Mouse (Mus musculus): ENCODE measurements at regions not wholly inside any gene's neighbourhood (a gene's known extent, or its start where the extent isn't known, plus 50 kb on each side); places are given as distances from the start of the nearest gene placed in this dataset.

DNA sequence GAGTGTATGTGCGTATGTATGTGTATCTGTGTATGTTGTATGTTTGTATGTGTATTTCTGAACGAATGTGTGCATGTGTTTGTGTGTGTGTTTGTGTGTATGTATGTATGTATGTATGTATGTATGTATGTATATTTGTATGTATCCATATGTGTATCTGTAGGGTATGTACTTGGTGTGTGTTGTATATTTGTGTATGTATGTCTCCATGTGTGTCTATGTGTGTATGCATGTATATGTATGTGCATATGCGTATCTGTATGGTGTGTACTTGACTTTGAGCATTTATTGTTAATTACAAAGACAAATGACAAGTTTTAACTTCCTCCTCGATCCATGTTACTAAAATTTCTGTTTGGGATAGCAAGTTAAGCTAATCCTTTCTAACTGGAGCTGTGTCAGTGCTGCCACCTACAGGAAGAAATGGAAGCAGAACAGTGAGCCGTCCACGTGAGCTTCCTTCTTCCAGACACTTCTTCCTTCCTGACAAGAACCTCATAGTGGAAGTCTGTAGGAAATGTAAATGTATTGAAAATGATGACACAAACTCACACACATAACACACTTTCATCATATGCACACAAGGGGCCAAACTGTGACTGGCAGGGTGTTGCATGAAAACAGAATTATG, 268.4 kb upstream of the Rspo3 start:
- Histone ChIP-seq H3K36me3 (ENCODE audit: control insufficient read depth, insufficient read depth, low read length) (no peaks in the 10 kb centered on the region), H3K27ac (ENCODE audit: low read depth, low read length) (no peak overlapping the region), H3K4me3 (ENCODE audit: low read depth, low read length) (no peak overlapping the region), H3K9ac (ENCODE audit: low read depth, low read length) (no peak overlapping the region), H3K9me3 (ENCODE audit: control insufficient read depth, low read length) (no peaks in the 10 kb centered on the region), H3K4me2 (replicated peaks; ENCODE audit: low read depth, low read length) (no peak overlapping the region), H3K4me1 (replicated peaks; ENCODE audit: control insufficient read depth, insufficient read depth, low read length) (no peaks in the 10 kb centered on the region), H3K27me3 (ENCODE audit: control insufficient read depth, insufficient read depth, low read length) (no peaks in the 10 kb centered on the region)
- ATAC-seq (ENCODE audit: low FRiP score): peak; percentile 76
- DNase-seq (ENCODE audit: low spot score): peak; percentile 63
- WGBS: 46% methylated on average over 6 of the region's 6 CpGs

DNA sequence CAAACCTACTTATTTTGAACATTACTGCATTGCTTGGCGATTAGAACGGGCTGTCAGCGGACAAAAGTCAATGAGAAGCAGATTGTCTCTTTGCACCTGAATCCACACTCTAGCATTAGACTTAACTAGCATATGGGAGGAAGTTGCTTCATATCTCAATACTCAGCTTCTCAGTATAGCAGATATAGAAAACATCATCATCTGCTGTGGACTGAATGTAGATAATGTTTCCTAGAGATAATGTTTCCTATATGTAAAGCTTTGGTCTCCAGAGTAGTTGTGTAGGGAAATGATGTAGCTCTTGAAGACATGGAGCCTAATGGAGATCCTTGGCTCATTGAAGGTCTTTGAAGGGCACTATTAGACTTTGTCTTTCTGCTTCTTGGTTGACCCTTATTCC, 267.0 kb upstream of the Rspo3 start:
- Histone ChIP-seq H3K27ac (ENCODE audit: low read depth, low read length) (no peak overlapping the region), H3K27me3 (ENCODE audit: control insufficient read depth, insufficient read depth, low read length) (no peaks in the 10 kb centered on the region), H3K9me3 (ENCODE audit: control insufficient read depth, low read length) (no peaks in the 10 kb centered on the region), H3K4me1 (replicated peaks; ENCODE audit: control insufficient read depth, insufficient read depth, low read length) (no peaks in the 10 kb centered on the region), H3K4me3 (ENCODE audit: low read depth, low read length) (no peak overlapping the region), H3K9ac (ENCODE audit: low read depth, low read length) (no peak overlapping the region), H3K36me3 (ENCODE audit: control insufficient read depth, insufficient read depth, low read length) (no peaks in the 10 kb centered on the region), H3K4me2 (replicated peaks; ENCODE audit: low read depth, low read length) (no peak overlapping the region)
- WGBS: 93% methylated on average over 3 of the region's 3 CpGs
- no peak for ATAC-seq (ENCODE audit: low FRiP score)
- DNase-seq (ENCODE audit: low spot score): no peak

- no peak overlapping the region for H3K9ac ChIP-seq (ENCODE audit: low read depth, low read length)
- no peak overlapping the region for H3K27ac ChIP-seq (ENCODE audit: low read depth, low read length)
- H3K4me1 ChIP-seq (replicated peaks; ENCODE audit: control insufficient read depth, insufficient read depth, low read length): no peaks in the 10 kb centered on the region
- DNase-seq (ENCODE audit: low spot score) (no peak), ATAC-seq (ENCODE audit: low FRiP score) (no peak)
- WGBS: 88% methylated on average over 1 of the region's 1 CpGs
- no peaks in the 10 kb centered on the region for H3K9me3 ChIP-seq (ENCODE audit: control insufficient read depth, low read length)
- H3K27me3 ChIP-seq (ENCODE audit: control insufficient read depth, insufficient read depth, low read length): no peaks in the 10 kb centered on the region
- H3K4me2 ChIP-seq (replicated peaks; ENCODE audit: low read depth, low read length): no peak overlapping the region
- H3K4me3 ChIP-seq (ENCODE audit: low read depth, low read length): no peak overlapping the region
- no peaks in the 10 kb centered on the region for H3K36me3 ChIP-seq (ENCODE audit: control insufficient read depth, insufficient read depth, low read length)
These were observed 259.0 kb upstream of the Rspo3 start for GRCm38 (mm10) chr10:29794663-29795062.

DNA sequence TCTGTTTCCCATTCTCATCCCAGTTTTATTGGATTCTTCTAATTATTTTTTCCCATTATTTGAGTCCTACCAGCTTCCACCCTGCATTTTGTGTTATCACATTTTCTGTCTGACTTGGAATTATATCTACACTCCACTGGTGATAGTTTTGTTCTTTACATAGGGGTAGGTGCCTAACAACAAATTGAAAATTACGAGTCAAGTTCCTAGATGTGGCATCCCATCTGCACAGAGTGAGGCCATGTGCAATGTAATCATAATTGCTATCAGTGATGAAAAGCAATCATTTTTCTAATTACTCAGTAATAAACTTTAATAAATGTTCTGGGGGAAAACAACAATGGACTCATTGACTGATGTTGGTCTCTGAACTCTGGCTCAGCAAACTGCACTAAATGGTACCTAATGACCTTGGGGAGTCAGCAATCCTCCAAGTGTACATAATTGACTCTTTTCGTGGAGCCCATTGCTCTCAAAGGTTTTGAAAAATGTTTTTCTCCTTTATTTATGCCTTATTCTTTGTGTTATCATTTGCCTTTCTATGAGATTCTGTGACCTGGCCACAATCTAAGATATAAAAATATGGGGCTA, 250.6 kb upstream of the Rspo3 start:
- Histone ChIP-seq H3K4me2 (replicated peaks; ENCODE audit: low read depth, low read length) (no peak overlapping the region), H3K27me3 (ENCODE audit: control insufficient read depth, insufficient read depth, low read length) (no peaks in the 10 kb centered on the region), H3K4me3 (ENCODE audit: low read depth, low read length) (no peak overlapping the region), H3K9ac (ENCODE audit: low read depth, low read length) (no peak overlapping the region), H3K9me3 (ENCODE audit: control insufficient read depth, low read length) (no peaks in the 10 kb centered on the region), H3K4me1 (replicated peaks; ENCODE audit: control insufficient read depth, insufficient read depth, low read length) (no peaks in the 10 kb centered on the region), H3K27ac (ENCODE audit: low read depth, low read length) (no peak overlapping the region), H3K36me3 (ENCODE audit: control insufficient read depth, insufficient read depth, low read length) (no peaks in the 10 kb centered on the region)
- no peak for ATAC-seq (ENCODE audit: low FRiP score)
- no peak for DNase-seq (ENCODE audit: low spot score)
- 73% methylated on average over 2 of the region's 2 CpGs for WGBS

GRCm38 (mm10) chr10:29736677-29737076, 201.0 kb upstream of the Rspo3 start:
- DNase-seq (ENCODE audit: low spot score): no peak
- Histone ChIP-seq H3K9ac (ENCODE audit: low read depth, low read length) (no peak overlapping the region), H3K4me1 (replicated peaks; ENCODE audit: control insufficient read depth, insufficient read depth, low read length) (no peaks in the 10 kb centered on the region), H3K27ac (ENCODE audit: low read depth, low read length) (no peak overlapping the region), H3K4me2 (replicated peaks; ENCODE audit: low read depth, low read length) (no peak overlapping the region), H3K4me3 (ENCODE audit: low read depth, low read length) (no peak overlapping the region), H3K36me3 (ENCODE audit: control insufficient read depth, insufficient read depth, low read length) (no peaks in the 10 kb centered on the region), H3K27me3 (ENCODE audit: control insufficient read depth, insufficient read depth, low read length) (no peaks in the 10 kb centered on the region), H3K9me3 (ENCODE audit: control insufficient read depth, low read length) (no peaks in the 10 kb centered on the region)
- WGBS: 78% methylated on average over 3 of the region's 3 CpGs
- no peak for ATAC-seq (ENCODE audit: low FRiP score)

DNA sequence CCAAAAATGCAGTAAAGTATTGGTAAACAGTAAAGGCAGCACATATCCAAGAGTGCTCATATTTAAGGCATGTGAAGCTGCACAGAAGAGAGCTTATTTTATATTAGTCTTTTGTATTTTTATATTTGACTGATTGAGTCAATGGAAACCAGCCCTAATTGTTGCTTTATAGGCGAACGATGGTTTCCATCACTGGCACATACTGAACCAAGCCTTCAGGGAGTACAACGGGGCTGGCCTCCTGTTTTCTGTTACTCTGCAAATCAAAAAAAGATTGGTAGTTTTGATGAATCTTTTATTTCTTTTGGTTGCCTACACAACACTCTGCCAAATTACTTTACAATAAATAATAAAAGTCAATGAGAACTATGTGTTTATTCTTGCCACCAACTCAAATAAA, 189.7 kb upstream of the Rspo3 start:
- Histone ChIP-seq H3K9me3 (ENCODE audit: control insufficient read depth, low read length) (no peaks in the 10 kb centered on the region), H3K36me3 (ENCODE audit: control insufficient read depth, insufficient read depth, low read length) (no peaks in the 10 kb centered on the region), H3K27me3 (ENCODE audit: control insufficient read depth, insufficient read depth, low read length) (no peaks in the 10 kb centered on the region), H3K4me3 (ENCODE audit: low read depth, low read length) (no peak overlapping the region), H3K9ac (ENCODE audit: low read depth, low read length) (no peak overlapping the region), H3K4me2 (replicated peaks; ENCODE audit: low read depth, low read length) (no peak overlapping the region), H3K27ac (ENCODE audit: low read depth, low read length) (no peak overlapping the region), H3K4me1 (replicated peaks; ENCODE audit: control insufficient read depth, insufficient read depth, low read length) (no peaks in the 10 kb centered on the region)
- ATAC-seq (ENCODE audit: low FRiP score) (no peak), DNase-seq (ENCODE audit: low spot score) (no peak)
- 91% methylated on average over 3 of the region's 3 CpGs for WGBS

DNA sequence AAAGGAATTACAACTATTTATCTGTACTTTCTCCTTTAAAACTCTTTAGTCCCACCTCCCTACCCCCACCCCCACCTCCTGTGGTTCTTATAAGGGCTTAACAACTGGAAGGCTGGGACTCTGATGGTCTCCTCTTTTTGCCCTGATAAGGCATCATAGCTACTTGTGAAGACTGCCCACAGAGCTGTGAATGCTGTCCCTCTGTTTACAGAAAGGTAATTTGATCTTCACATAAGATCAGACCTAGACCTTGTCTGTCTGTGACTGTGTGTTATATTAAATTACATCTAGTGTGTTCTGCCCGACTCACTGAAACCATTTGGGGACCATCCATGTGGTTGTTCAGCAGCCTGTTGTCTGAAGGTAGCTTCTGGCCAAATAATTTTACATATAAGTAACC, 175.3 kb upstream of the Rspo3 start:
- Histone ChIP-seq H3K4me1 (replicated peaks; ENCODE audit: control insufficient read depth, insufficient read depth, low read length) (no peaks in the 10 kb centered on the region), H3K4me2 (replicated peaks; ENCODE audit: low read depth, low read length) (no peak overlapping the region), H3K27ac (ENCODE audit: low read depth, low read length) (no peak overlapping the region), H3K9me3 (ENCODE audit: control insufficient read depth, low read length) (no peaks in the 10 kb centered on the region), H3K4me3 (ENCODE audit: low read depth, low read length) (no peak overlapping the region), H3K36me3 (ENCODE audit: control insufficient read depth, insufficient read depth, low read length) (no peaks in the 10 kb centered on the region), H3K27me3 (ENCODE audit: control insufficient read depth, insufficient read depth, low read length) (no peaks in the 10 kb centered on the region), H3K9ac (ENCODE audit: low read depth, low read length) (no peak overlapping the region)
- 46% methylated on average over 1 of the region's 1 CpGs for WGBS
- DNase-seq (ENCODE audit: low spot score) (no peak), ATAC-seq (ENCODE audit: low FRiP score) (no peak)

GRCm38 (mm10) chr10:29708653-29709052, 173.0 kb upstream of the Rspo3 start:
- DNase-seq (ENCODE audit: low spot score): no peak
- 60% methylated on average over 2 of the region's 2 CpGs for WGBS
- no peak for ATAC-seq (ENCODE audit: low FRiP score)
- Histone ChIP-seq H3K9me3 (ENCODE audit: control insufficient read depth, low read length) (no peaks in the 10 kb centered on the region), H3K27ac (ENCODE audit: low read depth, low read length) (no peak overlapping the region), H3K4me3 (ENCODE audit: low read depth, low read length) (no peak overlapping the region), H3K27me3 (ENCODE audit: control insufficient read depth, insufficient read depth, low read length) (no peaks in the 10 kb centered on the region), H3K4me1 (replicated peaks; ENCODE audit: control insufficient read depth, insufficient read depth, low read length) (no peaks in the 10 kb centered on the region), H3K9ac (ENCODE audit: low read depth, low read length) (no peak overlapping the region), H3K36me3 (ENCODE audit: control insufficient read depth, insufficient read depth, low read length) (no peaks in the 10 kb centered on the region), H3K4me2 (replicated peaks; ENCODE audit: low read depth, low read length) (no peak overlapping the region)

Measured in hindbrain, embryonic 11.5 days (tissue).